Mouse (Mus musculus): ENCODE measurements at regions not wholly inside any gene's neighbourhood (a gene's known extent, or its start where the extent isn't known, plus 50 kb on each side); places are given as distances from the start of the nearest gene placed in this dataset.

DNA sequence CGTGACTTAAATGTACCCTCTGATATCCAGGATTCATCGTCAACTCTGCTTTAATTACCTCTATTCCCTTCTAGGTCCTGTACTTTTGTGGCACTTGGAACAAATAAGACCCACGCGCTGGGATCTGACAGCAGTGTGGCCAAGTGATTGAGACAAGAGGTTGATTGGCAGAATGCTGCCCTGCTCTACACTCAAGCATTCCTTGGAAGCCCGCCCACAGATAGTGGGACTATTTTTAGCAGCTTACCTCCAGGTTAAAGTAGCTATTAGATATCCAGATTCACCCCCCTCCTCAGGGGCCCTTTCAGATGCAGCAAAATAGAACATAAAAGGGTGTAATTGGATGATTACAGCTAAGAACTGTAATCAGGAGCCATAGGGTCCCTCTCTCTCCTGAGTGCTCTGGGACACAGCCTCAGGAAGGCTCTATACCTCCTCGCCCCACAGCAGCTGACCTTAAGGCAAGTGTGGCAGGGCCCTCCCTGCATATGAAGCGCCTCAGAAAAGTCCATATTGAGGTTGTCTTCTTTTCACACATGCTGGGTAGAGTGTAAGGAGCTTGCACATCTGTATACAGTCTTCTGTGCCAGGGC, 479.1 kb upstream of the Marcks start:
- TF ChIP-seq CTCF (IDR thresholded peaks at IDR 0.05; ENCODE audit: low read depth, low read length) = no peak
- no peak for TF ChIP-seq POLR2A (IDR thresholded peaks at IDR 0.05; ENCODE audit: insufficient read depth, low read length)
- TF ChIP-seq EP300 (IDR thresholded peaks at IDR 0.05; ENCODE audit: insufficient read depth, low read depth, low read length) = no peak

Measured in ES-Bruce4 (cell line).